Mouse (Mus musculus) liver, postnatal 0 days (tissue): Measurements from ENCODE around the gene Cntn5.

Source experiments
- CTCF ChIP-seq: sonication (generic); IDR thresholded peaks from 2 replicates; pipeline ENCODE4 v1.5.1; 2016; ENCODE audit warnings: antibody characterized with exemption, low read depth
- EP300 ChIP-seq: IDR thresholded peaks from 2 replicates; pipeline ENCODE4 v1.6.1; 2016; ENCODE audit warnings: antibody characterized with exemption, low read depth, mild to moderate bottlenecking

DNA sequence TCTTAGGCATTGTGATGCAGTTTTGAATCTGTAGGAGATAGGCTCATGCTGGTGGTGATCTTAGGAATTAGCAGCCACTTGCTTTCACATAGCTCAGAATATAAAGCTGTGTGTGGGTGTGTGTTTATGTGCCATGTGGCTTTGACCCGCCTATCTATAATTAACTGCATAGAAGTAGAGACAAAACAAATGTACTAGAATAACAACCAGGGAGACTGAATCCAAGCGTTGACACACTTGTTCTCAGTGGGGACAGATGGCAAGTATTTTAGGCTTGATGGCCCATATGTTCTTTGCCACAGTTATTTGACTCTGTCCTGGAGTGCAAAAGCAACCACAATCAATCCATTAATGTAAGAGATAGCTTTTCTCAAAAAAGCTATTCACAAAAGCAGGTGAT lies 678.6 kb downstream of the Cntn5 start:
- TF ChIP-seq EP300, result no peak
- TF ChIP-seq CTCF, result no peak
